Comparison of ENCODE assay signal across 9 mouse cellular contexts in genomic region chr11:11948321-11948987, GRCm38 (mm10). TPM values are rescaled to one million over a fixed set of nuclear protein-coding genes. Genes with fewer than 3 reads are reported as not detected.
A peak's percentile ranks its signal among the peaks of the same experiment; 100 is the strongest.
DNase-seq lines count a peak whose midpoint lies in the region; ATAC-seq and TF ChIP-seq lines count a peak whose summit lies in the region.
"Had no signal": no experiment of that assay in that cellular context is flagged by ENCODE, and none has a peak within 500 bp of the region (broad histone marks: within the 10 kb centered on the region; RNA-seq: fewer than 3 reads in every experiment).

No protein-coding gene starts in this region.

- H3K27me3 ChIP-seq in heart, embryonic 14.5 days (ENCODE audit: control insufficient read depth, insufficient read depth, low read length) = no peaks in the 10 kb centered on the region
- H3K27me3 ChIP-seq in midbrain, embryonic 11.5 days (ENCODE audit: control insufficient read depth, insufficient read depth, low read length) = no peaks in the 10 kb centered on the region
- no peaks in the 10 kb centered on the region for H3K27me3 ChIP-seq in midbrain, embryonic 13.5 days
- no peaks in the 10 kb centered on the region for H3K27me3 ChIP-seq in embryonic facial prominence, embryonic 14.5 days (replicated peaks; ENCODE audit: control insufficient read depth, insufficient read depth, low read length)
- H3K27me3 ChIP-seq in liver, postnatal 0 days (ENCODE audit: insufficient read depth, low read length) = no peaks in the 10 kb centered on the region

- peak overlapping the region; percentile 66 for H3K9ac ChIP-seq in heart, embryonic 14.5 days (ENCODE audit: low read length)
- 0 out of 2 replicates have a peak overlapping the region, but pooled peaks have one; percentile 20 for H3K9ac ChIP-seq in midbrain, embryonic 11.5 days (ENCODE audit: low read length)
- H3K9ac ChIP-seq in midbrain, embryonic 13.5 days (replicated peaks) = no peak overlapping the region
- peak overlapping the region; percentile 39 for H3K9ac ChIP-seq in embryonic facial prominence, embryonic 14.5 days (ENCODE audit: low read depth, low read length)
- H3K9ac ChIP-seq in liver, postnatal 0 days (replicated peaks) = no peak overlapping the region

- peaks cover 86% of the 10 kb centered on the region for H3K36me3 ChIP-seq in heart, embryonic 14.5 days (ENCODE audit: control insufficient read depth, insufficient read depth, low read length)
- no peaks in the 10 kb centered on the region; the same call in 1 of the 2 replicates for H3K36me3 ChIP-seq in midbrain, embryonic 11.5 days (ENCODE audit: control insufficient read depth, insufficient read depth, low read length)
- H3K36me3 ChIP-seq in midbrain, embryonic 13.5 days = peaks cover 24% of the 10 kb centered on the region
- H3K36me3 ChIP-seq in embryonic facial prominence, embryonic 14.5 days (ENCODE audit: control insufficient read depth, insufficient read depth, low read length) = peaks cover 61% of the 10 kb centered on the region
- peaks cover 21% of the 10 kb centered on the region; the same call in 1 of the 2 replicates for H3K36me3 ChIP-seq in liver, postnatal 0 days (replicated peaks; ENCODE audit: insufficient read depth, low read length)

- H3K4me3 ChIP-seq in heart, embryonic 14.5 days (ENCODE audit: control insufficient read depth in 1 of 2, insufficient read depth in 1 of 2, low read depth in 1 of 2, low read length in 2 of 2) = no peak overlapping the region
- H3K4me3 ChIP-seq in midbrain, embryonic 11.5 days (ENCODE audit: low read depth, low read length) = no peak overlapping the region
- H3K4me3 ChIP-seq in midbrain, embryonic 13.5 days (replicated peaks) = no peak overlapping the region
- H3K4me3 ChIP-seq in embryonic facial prominence, embryonic 14.5 days (ENCODE audit: low read depth, low read length) = no peak overlapping the region
- no peak overlapping the region for H3K4me3 ChIP-seq in liver, postnatal 0 days (ENCODE audit: low read depth, low read length)

- no peak for TF ChIP-seq CTCF in liver, postnatal 0 days (IDR thresholded peaks at IDR 0.05; ENCODE audit: low read depth)

- DNase-seq in heart, postnatal 25 days (ENCODE audit: low spot score) = no peak
- no peak for DNase-seq in midbrain, embryonic 11.5 days (ENCODE audit: low spot score, missing footprints)
- DNase-seq in embryonic facial prominence, embryonic 14.5 days (ENCODE audit: low spot score) = peak; percentile 92
- DNase-seq in liver, postnatal 0 days = no peak
- DNase-seq in B cell, adult 2 months = no peak
- DNase-seq in left cerebral cortex, postnatal 10 days (ENCODE audit: extremely low spot score in 1 of 2, low spot score in 2 of 2) = no peak
- DNase-seq: adrenal gland, postnatal 25 days had no signal

- H3K4me1 ChIP-seq in heart, embryonic 14.5 days (ENCODE audit: control insufficient read depth in 2 of 2, insufficient read depth in 2 of 2, low read length in 2 of 2) = peaks cover 14 to 41% of the 10 kb centered on the region in 2 experiments
- peaks cover 6% of the 10 kb centered on the region; the same call in 1 of the 2 replicates for H3K4me1 ChIP-seq in midbrain, embryonic 11.5 days (ENCODE audit: control insufficient read depth, insufficient read depth, low read length)
- peaks cover 11% of the 10 kb centered on the region for H3K4me1 ChIP-seq in midbrain, embryonic 13.5 days (replicated peaks)
- peaks cover 44% of the 10 kb centered on the region for H3K4me1 ChIP-seq in embryonic facial prominence, embryonic 14.5 days (ENCODE audit: control insufficient read depth, insufficient read depth, low read length)
- H3K4me1 ChIP-seq in liver, postnatal 0 days (ENCODE audit: insufficient read depth) = peaks cover 17% of the 10 kb centered on the region

- no peak for TF ChIP-seq EP300 in liver, postnatal 0 days (IDR thresholded peaks at IDR 0.05; ENCODE audit: low read depth)

- intact Hi-C loops in heart, postnatal 25 days (cut with DNase I) = no loop called here
- intact Hi-C loops in left cerebral cortex, postnatal 10 days (cut with DNase I) = no loop called here

- peak overlapping the region; percentile 69 to 89 for H3K27ac ChIP-seq in heart, embryonic 14.5 days (replicated peaks in 1 of 2; ENCODE audit: control insufficient read depth in 1 of 2, insufficient read depth in 1 of 2, low read depth in 2 of 2, low read length in 2 of 2)
- no peak overlapping the region for H3K27ac ChIP-seq in midbrain, embryonic 11.5 days (ENCODE audit: low read depth, low read length)
- no peak overlapping the region for H3K27ac ChIP-seq in midbrain, embryonic 13.5 days
- peak overlapping the region; percentile 93 for H3K27ac ChIP-seq in embryonic facial prominence, embryonic 14.5 days (replicated peaks; ENCODE audit: low read depth, low read length)
- no peak overlapping the region for H3K27ac ChIP-seq in liver, postnatal 0 days (ENCODE audit: low read depth)

- peak; percentile 51; the same call in 1 of the 2 replicates for ATAC-seq in heart, embryonic 14.5 days (ENCODE audit: insufficient number of reproducible peaks, insufficient read depth, low FRiP score, low read depth)
- ATAC-seq in midbrain, embryonic 11.5 days (ENCODE audit: low FRiP score) = no peak
- ATAC-seq in midbrain, embryonic 13.5 days = no peak
- ATAC-seq in embryonic facial prominence, embryonic 14.5 days (ENCODE audit: low read depth) = peak; percentile 93
- ATAC-seq in liver, postnatal 0 days = no peak

- 37% methylated on average over 9 of the region's 9 CpGs for WGBS in heart, embryonic 14.5 days
- WGBS in midbrain, embryonic 11.5 days = 57% methylated on average over 9 of the region's 9 CpGs
- WGBS in midbrain, embryonic 13.5 days = 64% methylated on average over 9 of the region's 9 CpGs
- 19% methylated on average over 9 of the region's 9 CpGs for WGBS in embryonic facial prominence, embryonic 14.5 days
- WGBS in liver, postnatal 0 days (ENCODE audit: insufficient replicate concordance) = 30% methylated on average over 9 of the region's 9 CpGs

- peak overlapping the region; percentile 12; the same call in 1 of the 2 replicates for H3K4me2 ChIP-seq in heart, embryonic 14.5 days (ENCODE audit: low read length)
- no peak overlapping the region for H3K4me2 ChIP-seq in midbrain, embryonic 11.5 days
- no peak overlapping the region for H3K4me2 ChIP-seq in midbrain, embryonic 13.5 days (replicated peaks)
- peak overlapping the region; percentile 13; the same call in 1 of the 2 replicates for H3K4me2 ChIP-seq in embryonic facial prominence, embryonic 14.5 days (ENCODE audit: low read depth, low read length)
- peak overlapping the region; percentile 31; the same call in 1 of the 2 replicates for H3K4me2 ChIP-seq in liver, postnatal 0 days (ENCODE audit: low read depth, low read length)

- H3K9me3 ChIP-seq in heart, embryonic 14.5 days (ENCODE audit: control insufficient read depth, low read length) = no peaks in the 10 kb centered on the region
- H3K9me3 ChIP-seq in midbrain, embryonic 11.5 days (ENCODE audit: control insufficient read depth, low read length) = no peaks in the 10 kb centered on the region
- H3K9me3 ChIP-seq in midbrain, embryonic 13.5 days = no peaks in the 10 kb centered on the region
- H3K9me3 ChIP-seq in embryonic facial prominence, embryonic 14.5 days (ENCODE audit: control insufficient read depth, low read length) = no peaks in the 10 kb centered on the region
- no peaks in the 10 kb centered on the region for H3K9me3 ChIP-seq in liver, postnatal 0 days (ENCODE audit: low read length)

RNA-seq across cellular contexts. Expression of gene Ddc, which starts 50.5 kb away (rescaled TPM):
- polyA plus RNA-seq in heart, embryonic 14.5 days (2014; fragmentation: Nextera tagmentation; extraction: Ambion mirVana) = 114 and 117 TPM in 2 replicates
- total RNA-seq in heart, postnatal 25 days (2021) = 1 to 10 TPM; 2.5 TPM
- polyA plus RNA-seq in midbrain, embryonic 11.5 days (2014; fragmentation: Nextera tagmentation; extraction: Ambion mirVana) = 18.0 and 21.9 TPM in 2 replicates
- polyA plus RNA-seq in midbrain, embryonic 13.5 days (2015; fragmentation: Nextera tagmentation; extraction: Ambion mirVana) = 17.8 and 43.0 TPM in 2 replicates
- 32.5 and 48.4 TPM in 2 replicates for polyA plus RNA-seq in embryonic facial prominence, embryonic 14.5 days (2014; fragmentation: Nextera tagmentation; extraction: Ambion mirVana)
- 17.5 and 19.5 TPM in 2 replicates for polyA plus RNA-seq in liver, postnatal 0 days (2015; fragmentation: Nextera tagmentation; extraction: Ambion mirVana)
- total RNA-seq in left cerebral cortex, postnatal 10 days (2021) = 1 to 10 TPM; 4.5 to 5.2 TPM

Comparison
In these comparisons a context has a peak if more than half of its experiments do, and no peak if none do; other contexts are left out.
1. H3K9ac ChIP-seq: peak in heart, embryonic 14.5 days (single experiment), midbrain, embryonic 11.5 days (single experiment) and embryonic facial prominence, embryonic 14.5 days (single experiment); none in midbrain, embryonic 13.5 days (single experiment) and liver, postnatal 0 days (single experiment).
2. ATAC-seq: peak in heart, embryonic 14.5 days (single experiment) and embryonic facial prominence, embryonic 14.5 days (single experiment); none in midbrain, embryonic 11.5 days (single experiment), midbrain, embryonic 13.5 days (single experiment) and liver, postnatal 0 days (single experiment).
3. H3K27ac ChIP-seq: peak in heart, embryonic 14.5 days (2 of 2) and embryonic facial prominence, embryonic 14.5 days (single experiment); none in midbrain, embryonic 11.5 days (single experiment), midbrain, embryonic 13.5 days (single experiment) and liver, postnatal 0 days (single experiment).
4. H3K4me2 ChIP-seq: peak in heart, embryonic 14.5 days (single experiment), embryonic facial prominence, embryonic 14.5 days (single experiment) and liver, postnatal 0 days (single experiment); none in midbrain, embryonic 11.5 days (single experiment) and midbrain, embryonic 13.5 days (single experiment).